ENCODE assay signal across 7 mouse cellular contexts in genomic region chr5:63906149-63907093, GRCm38 (mm10).
DNase-seq lines count a peak whose midpoint lies in the region; ATAC-seq and TF ChIP-seq lines count a peak whose summit lies in the region.

No protein-coding gene starts in this region.

- no peaks in the 10 kb centered on the region for H3K4me1 ChIP-seq in limb, embryonic 13.5 days
- H3K4me1 ChIP-seq in midbrain, embryonic 16.5 days (ENCODE audit: control insufficient read depth, insufficient read depth, low read length): no peaks in the 10 kb centered on the region
- H3K4me1 ChIP-seq in spleen, adult 2 months (ENCODE audit: control insufficient read depth, insufficient read depth, insufficient read length): no peaks in the 10 kb centered on the region

- no peak overlapping the region for H3K9ac ChIP-seq in limb, embryonic 13.5 days
- H3K9ac ChIP-seq in midbrain, embryonic 16.5 days (ENCODE audit: low read depth, low read length): no peak overlapping the region

- no peak for TF ChIP-seq POLR2A in spleen, adult 2 months (IDR thresholded peaks at IDR 0.05; ENCODE audit: low read depth, low read length)

- peak; percentile 41; the same call in 1 of the 2 replicates for ATAC-seq in limb, embryonic 13.5 days (ENCODE audit: low FRiP score, low read depth)
- peak; percentile 87 for ATAC-seq in midbrain, embryonic 16.5 days

- no peaks in the 10 kb centered on the region for H3K27me3 ChIP-seq in limb, embryonic 13.5 days
- H3K27me3 ChIP-seq in midbrain, embryonic 16.5 days (ENCODE audit: control insufficient read depth, insufficient read depth, low read depth, low read length): no peaks in the 10 kb centered on the region
- no peaks in the 10 kb centered on the region for H3K27me3 ChIP-seq in spleen, adult 2 months (ENCODE audit: control insufficient read depth, insufficient read depth, low read length)

- no peaks in the 10 kb centered on the region for H3K9me3 ChIP-seq in limb, embryonic 13.5 days
- H3K9me3 ChIP-seq in midbrain, embryonic 16.5 days (replicated peaks; ENCODE audit: control insufficient read depth, low read length, poor library complexity, severe bottlenecking): no peaks in the 10 kb centered on the region

- 0 out of 2 replicates have a peak, but pooled peaks cover 5% of the 10 kb centered on the region for H3K36me3 ChIP-seq in limb, embryonic 13.5 days
- H3K36me3 ChIP-seq in midbrain, embryonic 16.5 days (ENCODE audit: control insufficient read depth, insufficient read depth, low read length): no peaks in the 10 kb centered on the region
- no peaks in the 10 kb centered on the region for H3K36me3 ChIP-seq in spleen, adult 2 months (ENCODE audit: control insufficient read depth, insufficient read depth, low read length)

- DNase-seq in adrenal gland, adult 8-10 months: peak; percentile 71
- peak; percentile 85 for DNase-seq in embryo, embryonic 9.5 days (ENCODE audit: extremely low spot score)
- peak; percentile 96 for DNase-seq in heart, adult 11 months
- peak; percentile 62 to 86 for DNase-seq in kidney, adult 8-10 months
- DNase-seq in spleen, adult 2 months (ENCODE audit: low read depth in 1 of 2, low spot score in 2 of 2): peak; percentile 62 to 76

- H3K4me2 ChIP-seq in limb, embryonic 13.5 days (replicated peaks): peak overlapping the region; percentile 31; the same call in 1 of the 2 replicates
- H3K4me2 ChIP-seq in midbrain, embryonic 16.5 days (ENCODE audit: low read length): no peak overlapping the region

- TF ChIP-seq CTCF in spleen, adult 2 months (IDR thresholded peaks at IDR 0.05; ENCODE audit: extremely low read depth, insufficient read depth, insufficient read length, insufficient replicate concordance): peak; percentile 91; the same call in 1 of the 2 replicates

- no peak overlapping the region for H3K27ac ChIP-seq in limb, embryonic 13.5 days
- H3K27ac ChIP-seq in midbrain, embryonic 16.5 days (ENCODE audit: low read length): no peak overlapping the region
- no peak overlapping the region for H3K27ac ChIP-seq in spleen, adult 2 months (ENCODE audit: insufficient read depth, low read length)

- WGBS in limb, embryonic 13.5 days: 41% methylated on average over 13 of the region's 13 CpGs
- 42% methylated on average over 13 of the region's 13 CpGs for WGBS in midbrain, embryonic 16.5 days
- 46% methylated on average over 13 of the region's 13 CpGs for WGBS in spleen, adult 2 months

- no peak overlapping the region for H3K4me3 ChIP-seq in limb, embryonic 13.5 days
- no peak overlapping the region for H3K4me3 ChIP-seq in midbrain, embryonic 16.5 days (ENCODE audit: low read depth, low read length)
- no peak overlapping the region for H3K4me3 ChIP-seq in spleen, adult 2 months (ENCODE audit: extremely low read depth, insufficient read depth, insufficient read length)
